Comparison of ENCODE assay signal across 9 mouse cellular contexts in genomic region chr10:58381904-58382303, GRCm38 (mm10). TPM values are rescaled to one million over a fixed set of nuclear protein-coding genes. Genes with fewer than 3 reads are reported as not detected.
DNase-seq lines count a peak whose midpoint lies in the region; ATAC-seq and TF ChIP-seq lines count a peak whose summit lies in the region.
"Had no signal": no experiment of that assay in that cellular context is flagged by ENCODE, and none has a peak within 500 bp of the region (broad histone marks: within the 10 kb centered on the region; RNA-seq: fewer than 3 reads in every experiment).

No protein-coding gene starts in this region.

- no peak for TF ChIP-seq CTCF in kidney, postnatal 0 days (IDR thresholded peaks at IDR 0.05; ENCODE audit: low read depth)
- TF ChIP-seq CTCF in cortical plate, adult 2 months (IDR thresholded peaks at IDR 0.05; ENCODE audit: extremely low read depth, insufficient read depth, low read length): no peak

- no peaks in the 10 kb centered on the region for H3K9me3 ChIP-seq in forebrain, embryonic 10.5 days
- H3K9me3 ChIP-seq in forebrain, embryonic 14.5 days (replicated peaks; ENCODE audit: control insufficient read depth, low read length): no peaks in the 10 kb centered on the region
- no peaks in the 10 kb centered on the region for H3K9me3 ChIP-seq in kidney, postnatal 0 days (replicated peaks; ENCODE audit: low read length)

- no peak for TF ChIP-seq POLR2A in cortical plate, adult 2 months (IDR thresholded peaks at IDR 0.05; ENCODE audit: extremely low read depth, insufficient read depth, low read length)

- 94% methylated on average over 1 of the region's 1 CpGs for WGBS in forebrain, embryonic 10.5 days
- 95% methylated on average over 1 of the region's 1 CpGs for WGBS in forebrain, embryonic 14.5 days
- 81% methylated on average over 1 of the region's 1 CpGs for WGBS in kidney, postnatal 0 days

- H3K36me3 ChIP-seq in forebrain, embryonic 10.5 days (replicated peaks): no peaks in the 10 kb centered on the region
- H3K36me3 ChIP-seq in forebrain, embryonic 14.5 days (ENCODE audit: control insufficient read depth, insufficient read depth, low read length): no peaks in the 10 kb centered on the region
- no peaks in the 10 kb centered on the region for H3K36me3 ChIP-seq in kidney, postnatal 0 days (ENCODE audit: insufficient read depth, low read length)

- no peak overlapping the region for H3K9ac ChIP-seq in forebrain, embryonic 14.5 days (ENCODE audit: low read length)
- H3K9ac ChIP-seq in kidney, postnatal 0 days (ENCODE audit: low read depth, low read length): no peak overlapping the region

- H3K4me1 ChIP-seq in forebrain, embryonic 10.5 days: peaks cover 20% of the 10 kb centered on the region
- H3K4me1 ChIP-seq in forebrain, embryonic 14.5 days (ENCODE audit: control insufficient read depth, insufficient read depth, low read length): peaks cover 31% of the 10 kb centered on the region
- H3K4me1 ChIP-seq in kidney, postnatal 0 days (replicated peaks; ENCODE audit: insufficient read depth, low read length): peaks cover 5% of the 10 kb centered on the region; the same call in 1 of the 2 replicates
- H3K4me1 ChIP-seq in cortical plate, adult 2 months (ENCODE audit: control insufficient read depth, insufficient read depth, low read length): peaks cover 22% of the 10 kb centered on the region

- no peak for DNase-seq in forebrain, embryonic 10.5 days (ENCODE audit: extremely low spot score, low spot score)
- no peak for DNase-seq in forebrain, embryonic 14.5 days (ENCODE audit: low spot score)
- DNase-seq in kidney, postnatal 0 days (ENCODE audit: low spot score): no peak
- DNase-seq in kidney, postnatal 10 days: no peak
- DNase-seq in yolk sac, embryonic 10.5 days (ENCODE audit: low spot score): no peak

- H3K27me3 ChIP-seq in forebrain, embryonic 10.5 days (ENCODE audit: poor library complexity, severe bottlenecking): no peaks in the 10 kb centered on the region
- no peaks in the 10 kb centered on the region for H3K27me3 ChIP-seq in forebrain, embryonic 14.5 days (replicated peaks; ENCODE audit: control insufficient read depth, insufficient read depth, low read length)
- H3K27me3 ChIP-seq in kidney, postnatal 0 days (ENCODE audit: insufficient read depth, low read length): no peaks in the 10 kb centered on the region

- H3K4me3 ChIP-seq in forebrain, embryonic 10.5 days: no peak overlapping the region
- no peak overlapping the region for H3K4me3 ChIP-seq in forebrain, embryonic 14.5 days (ENCODE audit: low read depth, low read length)
- H3K4me3 ChIP-seq in kidney, postnatal 0 days (replicated peaks; ENCODE audit: low read depth, low read length): no peak overlapping the region
- H3K4me3 ChIP-seq in cortical plate, adult 2 months (ENCODE audit: insufficient read depth, low read length): no peak overlapping the region

- ATAC-seq in forebrain, embryonic 14.5 days: no peak
- no peak for ATAC-seq in kidney, postnatal 0 days (replicated peaks; ENCODE audit: low FRiP score, low read depth)
- ATAC-seq in megakaryocyte, adult 5-6 weeks (ENCODE audit: poor library complexity, severe bottlenecking): peak; percentile 77
- no peak for ATAC-seq in frontal cortex, adult (ENCODE audit: low TSS enrichment)

- H3K4me2 ChIP-seq in forebrain, embryonic 14.5 days (ENCODE audit: low read length): no peak overlapping the region
- H3K4me2 ChIP-seq in kidney, postnatal 0 days (ENCODE audit: low read length): no peak overlapping the region
- H3K4me2 ChIP-seq: midbrain, embryonic 11.5 days had no signal

- H3K27ac ChIP-seq in forebrain, embryonic 10.5 days: 0 out of 2 replicates have a peak overlapping the region, but pooled peaks have one; percentile 68
- H3K27ac ChIP-seq in forebrain, embryonic 14.5 days (ENCODE audit: low read depth, low read length): no peak overlapping the region
- H3K27ac ChIP-seq in kidney, postnatal 0 days: 0 out of 2 replicates have a peak overlapping the region, but pooled peaks have one; percentile 54
- peak overlapping the region; percentile 96 for H3K27ac ChIP-seq in cortical plate, adult 2 months (ENCODE audit: insufficient read depth, low read length)

RNA-seq across cellular contexts. Expression of gene Lims1, which starts 58.6 kb away (rescaled TPM):
- 98.1 and 102 TPM in 2 replicates for polyA plus RNA-seq in forebrain, embryonic 10.5 days (2016; fragmentation: Nextera tagmentation; extraction: Ambion mirVana)
- polyA plus RNA-seq in forebrain, embryonic 14.5 days (2014; fragmentation: Nextera tagmentation; extraction: Ambion mirVana): 66.8 and 68.1 TPM in 2 replicates
- 143 and 159 TPM in 2 replicates for polyA plus RNA-seq in kidney, postnatal 0 days (2015; fragmentation: Nextera tagmentation; extraction: Ambion mirVana)
- 18.3 and 19.9 TPM in 2 replicates for polyA plus RNA-seq in cortical plate, adult 2 months (2012; rRNA removed)
- 239 and 260 TPM in 2 replicates for total RNA-seq in megakaryocyte, adult 5-6 weeks (2015)
- 171 and 182 TPM in 2 replicates for total RNA-seq in megakaryocyte, adult 5-6 weeks (2017)
